Comparison of ENCODE assay signal across 17 mouse cellular contexts in genomic region chr11:96347717-96348116, GRCm38 (mm10). TPM values are rescaled to one million over a fixed set of nuclear protein-coding genes. Genes with fewer than 3 reads are reported as not detected.
A peak's percentile ranks its signal among the peaks of the same experiment; 100 is the strongest.
DNase-seq lines count a peak whose midpoint lies in the region; ATAC-seq and TF ChIP-seq lines count a peak whose summit lies in the region.
"Had no signal": no experiment of that assay in that cellular context is flagged by ENCODE, and none has a peak within 500 bp of the region (broad histone marks: within the 10 kb centered on the region; RNA-seq: fewer than 3 reads in every experiment).

No protein-coding gene starts in this region.

- no peaks in the 10 kb centered on the region for H3K9me3 ChIP-seq in liver, embryonic 12.5 days (replicated peaks)
- no peaks in the 10 kb centered on the region for H3K9me3 ChIP-seq in liver, postnatal 0 days (ENCODE audit: low read length)
- no peaks in the 10 kb centered on the region for H3K9me3 ChIP-seq in hindbrain, embryonic 14.5 days (ENCODE audit: control insufficient read depth, low read length)
- H3K9me3 ChIP-seq in neural tube, embryonic 14.5 days (ENCODE audit: control insufficient read depth, low read length), result no peaks in the 10 kb centered on the region
- H3K9me3 ChIP-seq: forebrain, embryonic 10.5 days; midbrain, embryonic 10.5 days had no signal

- peaks cover 23% of the 10 kb centered on the region for H3K4me1 ChIP-seq in liver, embryonic 12.5 days
- H3K4me1 ChIP-seq in liver, postnatal 0 days (ENCODE audit: insufficient read depth), result no peaks in the 10 kb centered on the region; the same call in 1 of the 2 replicates
- peaks cover 49% of the 10 kb centered on the region for H3K4me1 ChIP-seq in hindbrain, embryonic 14.5 days (replicated peaks; ENCODE audit: control insufficient read depth, insufficient read depth, low read length)
- H3K4me1 ChIP-seq in neural tube, embryonic 14.5 days (ENCODE audit: control insufficient read depth, insufficient read depth, low read length), result peaks cover 79% of the 10 kb centered on the region

- H3K4me2 ChIP-seq in liver, embryonic 12.5 days, result no peak overlapping the region
- H3K4me2 ChIP-seq in liver, postnatal 0 days (ENCODE audit: low read depth, low read length), result no peak overlapping the region
- peak overlapping the region; percentile 71 for H3K4me2 ChIP-seq in hindbrain, embryonic 14.5 days (replicated peaks)
- H3K4me2 ChIP-seq in neural tube, embryonic 14.5 days (ENCODE audit: low read depth, low read length), result peak overlapping the region; percentile 46

- no peak for TF ChIP-seq CTCF in liver, postnatal 0 days (IDR thresholded peaks at IDR 0.05; ENCODE audit: low read depth)

- WGBS in liver, embryonic 12.5 days (ENCODE audit: insufficient replicate concordance), result 24% methylated on average over 4 of the region's 4 CpGs
- WGBS in liver, postnatal 0 days (ENCODE audit: insufficient replicate concordance), result 33% methylated on average over 4 of the region's 4 CpGs
- 7% methylated on average over 4 of the region's 4 CpGs for WGBS in hindbrain, embryonic 14.5 days
- 3% methylated on average over 4 of the region's 4 CpGs for WGBS in neural tube, embryonic 14.5 days

- ATAC-seq in liver, embryonic 12.5 days, result no peak
- no peak for ATAC-seq in liver, postnatal 0 days
- ATAC-seq in hindbrain, embryonic 14.5 days (ENCODE audit: low FRiP score), result no peak
- no peak for ATAC-seq in neural tube, embryonic 14.5 days (ENCODE audit: low read depth)

- peak; percentile 53 for DNase-seq in embryo, embryonic 10.5 days (ENCODE audit: low spot score)
- no peak for DNase-seq in embryo, embryonic 10 days (ENCODE audit: low spot score)
- no peak for DNase-seq in liver, postnatal 0 days
- peak; percentile 36 for DNase-seq in hindbrain, embryonic 14.5 days (ENCODE audit: low spot score)
- no peak for DNase-seq in spleen, postnatal 4 days (ENCODE audit: low spot score in 2 of 2)
- DNase-seq in adrenal gland, postnatal 4 days (ENCODE audit: low spot score in 2 of 2), result no peak
- DNase-seq: adrenal gland, postnatal 25 days; cerebellum, adult 11-12 months had no signal

- H3K9ac ChIP-seq in liver, embryonic 12.5 days, result no peak overlapping the region
- H3K9ac ChIP-seq in liver, postnatal 0 days (replicated peaks), result no peak overlapping the region
- H3K9ac ChIP-seq in hindbrain, embryonic 14.5 days, result peak overlapping the region; percentile 55
- H3K9ac ChIP-seq in neural tube, embryonic 14.5 days (replicated peaks; ENCODE audit: low read depth, low read length), result peak overlapping the region; percentile 58

- peaks cover 97% of the 10 kb centered on the region for H3K27me3 ChIP-seq in liver, embryonic 12.5 days (replicated peaks)
- peaks cover 90% of the 10 kb centered on the region for H3K27me3 ChIP-seq in liver, postnatal 0 days (ENCODE audit: insufficient read depth, low read length)
- H3K27me3 ChIP-seq in hindbrain, embryonic 14.5 days (ENCODE audit: control insufficient read depth, insufficient read depth, low read length), result peaks cover 64% of the 10 kb centered on the region
- H3K27me3 ChIP-seq in neural tube, embryonic 14.5 days (ENCODE audit: control insufficient read depth, insufficient read depth, low read length), result no peaks in the 10 kb centered on the region

- H3K4me3 ChIP-seq in liver, embryonic 12.5 days, result no peak overlapping the region
- no peak overlapping the region for H3K4me3 ChIP-seq in liver, postnatal 0 days (ENCODE audit: low read depth, low read length)
- no peak overlapping the region; the same call in 1 of the 2 replicates for H3K4me3 ChIP-seq in hindbrain, embryonic 14.5 days (replicated peaks; ENCODE audit: low read length)
- no peak overlapping the region for H3K4me3 ChIP-seq in neural tube, embryonic 14.5 days (ENCODE audit: low read depth, low read length)
- H3K4me3 ChIP-seq: forebrain, embryonic 10.5 days; left cerebral cortex, adult 2 months; midbrain, embryonic 10.5 days had no signal

- peak overlapping the region; percentile 45; the same call in 1 of the 2 replicates for H3K27ac ChIP-seq in liver, embryonic 12.5 days
- no peak overlapping the region for H3K27ac ChIP-seq in liver, postnatal 0 days (ENCODE audit: low read depth)
- peak overlapping the region; percentile 99 for H3K27ac ChIP-seq in hindbrain, embryonic 14.5 days
- peak overlapping the region; percentile 100 for H3K27ac ChIP-seq in neural tube, embryonic 14.5 days (ENCODE audit: low read depth, low read length)
- H3K27ac ChIP-seq: forebrain, embryonic 10.5 days; left cerebral cortex, adult 2 months; midbrain, embryonic 10.5 days had no signal

- no peak for TF ChIP-seq EP300 in liver, postnatal 0 days (IDR thresholded peaks at IDR 0.05; ENCODE audit: low read depth)

- no peaks in the 10 kb centered on the region for H3K36me3 ChIP-seq in liver, embryonic 12.5 days
- no peaks in the 10 kb centered on the region for H3K36me3 ChIP-seq in liver, postnatal 0 days (replicated peaks; ENCODE audit: insufficient read depth, low read length)
- H3K36me3 ChIP-seq in hindbrain, embryonic 14.5 days (replicated peaks; ENCODE audit: control insufficient read depth, insufficient read depth), result 0 out of 2 replicates have a peak, but pooled peaks cover 5% of the 10 kb centered on the region
- H3K36me3 ChIP-seq in neural tube, embryonic 14.5 days (ENCODE audit: control insufficient read depth, insufficient read depth, low read length), result peaks cover 21% of the 10 kb centered on the region
- H3K36me3 ChIP-seq: forebrain, embryonic 10.5 days; midbrain, embryonic 10.5 days had no signal

RNA-seq across cellular contexts. Expression of gene Hoxb2, which starts 2.6 kb away (rescaled TPM):
- 4.4 and 4.6 TPM in 2 replicates for polyA plus RNA-seq in liver, embryonic 12.5 days (2016; fragmentation: Nextera tagmentation; extraction: Ambion mirVana)
- 0.67 and 1.1 TPM in 2 replicates for polyA plus RNA-seq in liver, postnatal 0 days (2015; fragmentation: Nextera tagmentation; extraction: Ambion mirVana)
- polyA plus RNA-seq in hindbrain, embryonic 14.5 days (2014; fragmentation: Nextera tagmentation; extraction: Ambion mirVana), result 39.5 and 42.9 TPM in 2 replicates
- 45.2 and 48.5 TPM in 2 replicates for polyA plus RNA-seq in neural tube, embryonic 14.5 days (2014; fragmentation: Nextera tagmentation; extraction: Ambion mirVana)
- 10 to 100 TPM; 21.0 to 26.0 TPM for total RNA-seq in adrenal gland, postnatal 4 days (2021)
- total RNA-seq: gastrocnemius, adult 18-20 months; left cerebral cortex, adult 2 months had no signal
- polyA plus RNA-seq: forebrain, embryonic 10.5 days had no signal

RNA-seq across cellular contexts. Expression of gene Hoxb1, which starts 17.8 kb away (rescaled TPM):
- 0.14 and 0.22 TPM in 2 replicates for polyA plus RNA-seq in liver, embryonic 12.5 days (2016; fragmentation: Nextera tagmentation; extraction: Ambion mirVana)
- polyA plus RNA-seq in liver, postnatal 0 days (2015; fragmentation: Nextera tagmentation; extraction: Ambion mirVana), result not detected in 2 replicates
- 0.33 and 0.56 TPM in 2 replicates for polyA plus RNA-seq in hindbrain, embryonic 14.5 days (2014; fragmentation: Nextera tagmentation; extraction: Ambion mirVana)
- 0.62 and 0.96 TPM in 2 replicates for polyA plus RNA-seq in neural tube, embryonic 14.5 days (2014; fragmentation: Nextera tagmentation; extraction: Ambion mirVana)
- not detected for total RNA-seq in adrenal gland, postnatal 4 days (2021)
- total RNA-seq: adrenal gland, postnatal 25 days; gastrocnemius, adult 18-20 months; left cerebral cortex, adult 2 months; liver, adult 2 months had no signal
- polyA plus RNA-seq: forebrain, embryonic 10.5 days; large intestine, adult 2 months; liver, adult 2 months; thymus, postnatal 0 days had no signal

RNA-seq across cellular contexts. Expression of gene Hoxb3, which starts 24.6 kb away (rescaled TPM):
- 0.31 and 0.36 TPM in 2 replicates for polyA plus RNA-seq in liver, embryonic 12.5 days (2016; fragmentation: Nextera tagmentation; extraction: Ambion mirVana)
- polyA plus RNA-seq in liver, postnatal 0 days (2015; fragmentation: Nextera tagmentation; extraction: Ambion mirVana), result 0.19 and 0.26 TPM in 2 replicates
- polyA plus RNA-seq in hindbrain, embryonic 14.5 days (2014; fragmentation: Nextera tagmentation; extraction: Ambion mirVana), result 12.8 and 17.2 TPM in 2 replicates
- polyA plus RNA-seq in neural tube, embryonic 14.5 days (2014; fragmentation: Nextera tagmentation; extraction: Ambion mirVana), result 13.5 and 13.9 TPM in 2 replicates
- 10 to 100 TPM; 40.5 to 44.5 TPM for total RNA-seq in adrenal gland, postnatal 4 days (2021)
- total RNA-seq: left cerebral cortex, adult 2 months had no signal
- polyA plus RNA-seq: forebrain, embryonic 10.5 days; midbrain, embryonic 10.5 days had no signal

RNA-seq across cellular contexts. Expression of gene Hoxb4, which starts 29.6 kb away (rescaled TPM):
- 0.62 and 0.66 TPM in 2 replicates for polyA plus RNA-seq in liver, embryonic 12.5 days (2016; fragmentation: Nextera tagmentation; extraction: Ambion mirVana)
- polyA plus RNA-seq in liver, postnatal 0 days (2015; fragmentation: Nextera tagmentation; extraction: Ambion mirVana), result 0.22 and 0.27 TPM in 2 replicates
- 4.0 and 5.4 TPM in 2 replicates for polyA plus RNA-seq in hindbrain, embryonic 14.5 days (2014; fragmentation: Nextera tagmentation; extraction: Ambion mirVana)
- 3.4 and 4.1 TPM in 2 replicates for polyA plus RNA-seq in neural tube, embryonic 14.5 days (2014; fragmentation: Nextera tagmentation; extraction: Ambion mirVana)
- total RNA-seq in adrenal gland, postnatal 4 days (2021), result 10 to 100 TPM; 19.8 to 22.0 TPM
- total RNA-seq: left cerebral cortex, adult 2 months had no signal
- polyA plus RNA-seq: forebrain, embryonic 10.5 days; midbrain, embryonic 10.5 days had no signal

RNA-seq across cellular contexts. Expression of gene Hoxb5, which starts 44.6 kb away (rescaled TPM):
- polyA plus RNA-seq in liver, embryonic 12.5 days (2016; fragmentation: Nextera tagmentation; extraction: Ambion mirVana), result 1.3 and 1.5 TPM in 2 replicates
- 0.75 and 0.91 TPM in 2 replicates for polyA plus RNA-seq in liver, postnatal 0 days (2015; fragmentation: Nextera tagmentation; extraction: Ambion mirVana)
- 140 and 157 TPM in 2 replicates for polyA plus RNA-seq in hindbrain, embryonic 14.5 days (2014; fragmentation: Nextera tagmentation; extraction: Ambion mirVana)
- polyA plus RNA-seq in neural tube, embryonic 14.5 days (2014; fragmentation: Nextera tagmentation; extraction: Ambion mirVana), result 49.1 and 52.4 TPM in 2 replicates
- total RNA-seq in adrenal gland, postnatal 4 days (2021), result 10 to 100 TPM; 26.5 to 27.8 TPM
- total RNA-seq: left cerebral cortex, adult 2 months had no signal
- polyA plus RNA-seq: forebrain, embryonic 10.5 days; midbrain, embryonic 10.5 days had no signal

Comparison
In these comparisons a context has a peak if more than half of its experiments do, and no peak if none do; other contexts are left out.
1. DNase-seq: peak in embryo, embryonic 10.5 days (single experiment) and hindbrain, embryonic 14.5 days (single experiment); none in embryo, embryonic 10 days (single experiment), liver, postnatal 0 days (single experiment), spleen, postnatal 4 days (0 of 2) and adrenal gland, postnatal 4 days (0 of 2).
2. H3K4me2 ChIP-seq: peak in hindbrain, embryonic 14.5 days (single experiment) and neural tube, embryonic 14.5 days (single experiment); none in liver, embryonic 12.5 days (single experiment) and liver, postnatal 0 days (single experiment).
3. H3K9ac ChIP-seq: peak in hindbrain, embryonic 14.5 days (single experiment) and neural tube, embryonic 14.5 days (single experiment); none in liver, embryonic 12.5 days (single experiment) and liver, postnatal 0 days (single experiment).
4. RNA of gene Hoxb3, which starts 24.6 kb away (polyA plus RNA-seq): 12.8 to 17.2 TPM in hindbrain, embryonic 14.5 days and 13.5 to 13.9 TPM in neural tube, embryonic 14.5 days; 0.31 to 0.36 TPM in liver, embryonic 12.5 days and 0.19 to 0.26 TPM in liver, postnatal 0 days; every median in the first group is over 10 times any median in the second.